In the genomic region with DNA sequence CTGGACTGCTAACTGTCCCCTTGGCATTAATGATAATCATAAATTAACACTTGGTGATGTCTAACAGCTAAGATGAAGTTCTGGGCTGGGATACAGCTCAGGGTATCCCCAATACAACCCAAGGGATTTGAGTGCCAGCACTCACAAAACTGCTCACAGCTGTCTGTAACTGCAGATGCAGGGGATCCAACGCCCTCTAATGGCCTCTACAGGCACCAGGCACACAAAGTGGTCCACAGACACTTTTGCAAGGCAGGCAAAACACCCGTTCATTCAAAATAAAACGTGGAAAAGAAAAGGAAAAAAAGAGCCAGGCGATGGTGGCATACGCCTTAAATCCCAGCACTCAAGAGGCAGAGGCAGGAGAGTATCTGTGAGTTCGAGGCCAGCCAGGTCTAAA, we compare ENCODE assay signal across 13 mouse cellular contexts. TPM values are rescaled to one million over a fixed set of nuclear protein-coding genes. Genes with fewer than 3 reads are reported as not detected.
A peak's percentile ranks its signal among the peaks of the same experiment; 100 is the strongest.
DNase-seq lines count a peak whose midpoint lies in the region; ATAC-seq and TF ChIP-seq lines count a peak whose summit lies in the region.
"Had no signal": no experiment of that assay in that cellular context is flagged by ENCODE, and none has a peak within 500 bp of the region (broad histone marks: within the 10 kb centered on the region; RNA-seq: fewer than 3 reads in every experiment).

No protein-coding gene starts in this region.

- H3K27me3 ChIP-seq in heart, embryonic 13.5 days (replicated peaks) = no peaks in the 10 kb centered on the region
- H3K27me3 ChIP-seq in lung, embryonic 16.5 days (ENCODE audit: control insufficient read depth, insufficient read depth, low read depth, low read length) = no peaks in the 10 kb centered on the region
- H3K27me3 ChIP-seq in embryonic facial prominence, embryonic 13.5 days = no peaks in the 10 kb centered on the region
- no peaks in the 10 kb centered on the region for H3K27me3 ChIP-seq in liver, postnatal 0 days (ENCODE audit: insufficient read depth, low read length)
- H3K27me3 ChIP-seq: neural tube, embryonic 12.5 days had no signal

- TF ChIP-seq EP300 in liver, postnatal 0 days (IDR thresholded peaks at IDR 0.05; ENCODE audit: low read depth) = no peak

- DNase-seq in heart, postnatal 36 days = no peak
- no peak for DNase-seq in lung, postnatal 10 days
- no peak for DNase-seq in liver, postnatal 0 days
- DNase-seq in B cell, adult 2 months = no peak
- DNase-seq in thymus, postnatal 25 days = no peak
- DNase-seq: adrenal gland, adult 8-10 months; cerebellum, postnatal 25 days; kidney, adult 9 months; right cerebral cortex, postnatal 14 days had no signal

- no peak for ATAC-seq in heart, embryonic 13.5 days (ENCODE audit: extremely low read depth, insufficient number of reproducible peaks, low FRiP score, low TSS enrichment)
- ATAC-seq in lung, embryonic 16.5 days (ENCODE audit: low read depth) = no peak
- ATAC-seq in embryonic facial prominence, embryonic 13.5 days (ENCODE audit: insufficient number of reproducible peaks, insufficient read depth, low FRiP score, low TSS enrichment, low read depth) = no peak
- no peak for ATAC-seq in liver, postnatal 0 days

- intact Hi-C loops in heart, postnatal 36 days (cut with DNase I) = no loop called here

- 45% methylated on average over 6 of the region's 6 CpGs for WGBS in heart, embryonic 13.5 days
- 54% methylated on average over 6 of the region's 6 CpGs for WGBS in lung, embryonic 16.5 days
- 41% methylated on average over 6 of the region's 6 CpGs for WGBS in embryonic facial prominence, embryonic 13.5 days
- 60% methylated on average over 6 of the region's 6 CpGs for WGBS in liver, postnatal 0 days (ENCODE audit: insufficient replicate concordance)

- no peaks in the 10 kb centered on the region for H3K36me3 ChIP-seq in heart, embryonic 13.5 days
- H3K36me3 ChIP-seq in lung, embryonic 16.5 days (ENCODE audit: control insufficient read depth, insufficient read depth, low read length) = no peaks in the 10 kb centered on the region
- no peaks in the 10 kb centered on the region for H3K36me3 ChIP-seq in embryonic facial prominence, embryonic 13.5 days
- no peaks in the 10 kb centered on the region for H3K36me3 ChIP-seq in liver, postnatal 0 days (replicated peaks; ENCODE audit: insufficient read depth, low read length)
- H3K36me3 ChIP-seq: neural tube, embryonic 12.5 days had no signal

- peak; percentile 56 for TF ChIP-seq CTCF in liver, postnatal 0 days (IDR thresholded peaks at IDR 0.05; ENCODE audit: low read depth)

- peaks cover 53% of the 10 kb centered on the region for H3K4me1 ChIP-seq in heart, embryonic 13.5 days
- H3K4me1 ChIP-seq in lung, embryonic 16.5 days (replicated peaks; ENCODE audit: control insufficient read depth, insufficient read depth, low read length) = peaks cover 20% of the 10 kb centered on the region
- peaks cover 40% of the 10 kb centered on the region for H3K4me1 ChIP-seq in embryonic facial prominence, embryonic 13.5 days
- H3K4me1 ChIP-seq in liver, postnatal 0 days (ENCODE audit: insufficient read depth) = peaks cover 32% of the 10 kb centered on the region

- H3K4me3 ChIP-seq in heart, embryonic 13.5 days = no peak overlapping the region
- H3K4me3 ChIP-seq in lung, embryonic 16.5 days (ENCODE audit: low read length) = no peak overlapping the region
- H3K4me3 ChIP-seq in embryonic facial prominence, embryonic 13.5 days = no peak overlapping the region
- H3K4me3 ChIP-seq in liver, postnatal 0 days (ENCODE audit: low read depth, low read length) = no peak overlapping the region
- H3K4me3 ChIP-seq: neural tube, embryonic 12.5 days had no signal

- no peaks in the 10 kb centered on the region for H3K9me3 ChIP-seq in heart, embryonic 13.5 days
- H3K9me3 ChIP-seq in lung, embryonic 16.5 days (ENCODE audit: control insufficient read depth, low read length) = no peaks in the 10 kb centered on the region
- H3K9me3 ChIP-seq in embryonic facial prominence, embryonic 13.5 days = no peaks in the 10 kb centered on the region
- no peaks in the 10 kb centered on the region for H3K9me3 ChIP-seq in liver, postnatal 0 days (ENCODE audit: low read length)
- H3K9me3 ChIP-seq: neural tube, embryonic 12.5 days had no signal

- H3K9ac ChIP-seq in heart, embryonic 13.5 days = no peak overlapping the region
- no peak overlapping the region for H3K9ac ChIP-seq in lung, embryonic 16.5 days (ENCODE audit: low read length)
- H3K9ac ChIP-seq in embryonic facial prominence, embryonic 13.5 days = no peak overlapping the region
- H3K9ac ChIP-seq in liver, postnatal 0 days (replicated peaks) = no peak overlapping the region
- H3K9ac ChIP-seq: neural tube, embryonic 12.5 days had no signal

- H3K4me2 ChIP-seq in heart, embryonic 13.5 days = peak overlapping the region; percentile 55
- no peak overlapping the region for H3K4me2 ChIP-seq in lung, embryonic 16.5 days (ENCODE audit: low read depth, low read length)
- no peak overlapping the region for H3K4me2 ChIP-seq in embryonic facial prominence, embryonic 13.5 days
- H3K4me2 ChIP-seq in liver, postnatal 0 days (ENCODE audit: low read depth, low read length) = no peak overlapping the region

- H3K27ac ChIP-seq in heart, embryonic 13.5 days (replicated peaks) = peak overlapping the region; percentile 84
- H3K27ac ChIP-seq in lung, embryonic 16.5 days (ENCODE audit: low read length) = peak overlapping the region; percentile 84
- H3K27ac ChIP-seq in embryonic facial prominence, embryonic 13.5 days = peak overlapping the region; percentile 93
- H3K27ac ChIP-seq in liver, postnatal 0 days (ENCODE audit: low read depth) = no peak overlapping the region
- H3K27ac ChIP-seq: neural tube, embryonic 12.5 days had no signal

RNA-seq across cellular contexts. Expression of gene Zmynd8, which starts 0.7 kb away (rescaled TPM):
- polyA plus RNA-seq in heart, embryonic 13.5 days (2015; fragmentation: Nextera tagmentation; extraction: Ambion mirVana) = 41.5 and 42.4 TPM in 2 replicates
- 10 to 100 TPM; 46.5 to 48.0 TPM for total RNA-seq in heart, postnatal 36 days (2021)
- 40.6 and 48.7 TPM in 2 replicates for polyA plus RNA-seq in lung, embryonic 16.5 days (2015; fragmentation: Nextera tagmentation; extraction: Ambion mirVana)
- polyA plus RNA-seq in embryonic facial prominence, embryonic 13.5 days (2015; fragmentation: Nextera tagmentation; extraction: Ambion mirVana) = 61.4 and 62.3 TPM in 2 replicates
- polyA plus RNA-seq in liver, postnatal 0 days (2015; fragmentation: Nextera tagmentation; extraction: Ambion mirVana) = 16.9 and 21.9 TPM in 2 replicates
